Mouse (Mus musculus): ENCODE data around the gene Trit1.

The Trit1 gene

DNA sequence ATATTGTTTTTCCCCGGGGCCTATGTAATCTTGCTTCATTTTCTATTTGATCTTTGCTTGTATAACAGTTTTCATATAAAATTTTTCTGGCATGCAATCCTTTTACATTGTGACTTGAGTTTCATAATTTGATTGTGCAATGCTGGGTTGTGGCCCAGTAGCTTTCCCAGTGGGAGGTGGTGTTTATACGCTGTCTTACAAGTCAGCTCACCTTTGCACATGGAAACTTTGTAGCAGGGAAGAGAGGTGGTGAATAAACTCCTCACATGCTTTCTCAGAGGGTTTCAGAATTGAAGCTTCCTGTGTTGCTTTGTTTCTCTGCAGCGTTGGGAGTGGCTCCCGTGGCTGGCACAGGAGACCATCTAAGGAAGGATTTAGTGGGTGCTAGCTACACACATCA, 28.4 kb downstream of the Trit1 start:
- in situ Hi-C loops (cut with MboI, MseI) = no loop called here

DNA sequence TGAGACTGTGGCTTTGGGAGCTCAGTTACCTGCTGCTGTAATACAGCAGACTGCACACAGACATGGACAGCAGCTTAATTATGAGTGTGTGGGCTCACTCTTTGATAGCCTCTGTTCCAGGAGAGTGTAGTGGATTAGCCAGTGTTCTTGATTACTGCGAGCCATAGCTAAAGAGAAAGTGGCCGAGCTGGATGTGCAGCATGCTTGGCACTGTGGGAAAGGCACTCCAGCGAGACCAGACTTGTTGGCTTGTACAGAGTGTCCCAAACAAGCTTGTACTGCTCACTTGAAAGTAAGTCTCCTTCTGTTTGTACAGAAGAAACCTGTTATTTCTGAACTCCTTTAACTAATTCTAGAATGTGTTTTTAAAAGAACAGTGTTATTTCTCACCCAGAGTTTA, 29.9 kb downstream of the Trit1 start:
- in situ Hi-C loops (cut with MboI, MseI) = no loop called here

DNA sequence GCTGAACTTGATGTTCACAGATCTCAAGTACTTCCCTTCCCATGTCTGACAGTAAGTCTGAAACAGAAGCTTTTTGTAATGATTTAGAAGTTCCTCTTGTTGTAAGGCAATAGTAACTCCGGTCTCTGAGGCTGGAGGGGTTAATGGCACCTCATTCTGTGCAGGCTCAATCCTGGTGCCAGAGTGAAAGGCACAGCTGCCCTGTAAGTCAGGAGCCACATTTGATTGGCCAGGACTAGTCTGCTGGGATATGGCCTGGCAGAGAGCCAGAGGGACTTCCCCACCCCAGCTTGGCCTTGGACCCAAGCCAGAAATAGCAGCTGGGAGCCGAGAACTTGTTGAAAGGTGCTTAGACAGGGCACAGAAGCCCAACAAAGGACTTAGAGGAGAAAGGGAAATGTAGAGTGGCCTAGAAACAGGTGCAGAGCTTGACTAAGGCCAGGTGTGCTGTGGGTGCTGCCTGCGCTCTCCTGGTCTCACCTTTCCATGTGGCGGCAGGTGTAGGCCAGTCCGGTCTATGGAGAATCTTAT, 34.3 kb downstream of the Trit1 start:
- in situ Hi-C loops (cut with MboI, MseI) = no loop called here

DNA sequence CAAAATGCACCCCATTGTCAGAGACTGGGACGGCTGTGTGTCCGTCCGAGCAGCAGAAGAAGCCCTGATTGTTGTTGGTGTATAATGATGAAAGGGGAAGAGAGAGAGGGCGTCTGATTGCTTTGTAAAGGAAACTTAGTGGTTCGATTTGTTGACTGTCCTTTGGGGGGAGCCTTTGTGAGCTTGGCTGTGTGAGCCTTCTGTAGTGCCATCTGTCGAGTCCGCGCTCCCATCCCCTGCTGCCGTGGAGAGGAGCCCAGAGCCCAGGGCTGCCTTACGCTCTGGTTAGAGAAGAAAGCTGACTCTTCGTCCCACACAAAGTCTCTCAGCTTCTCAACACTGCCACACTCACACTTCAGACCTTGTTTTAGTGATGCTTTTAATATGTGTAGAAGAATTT, 36.8 kb downstream of the Trit1 start:
- in situ Hi-C loops (cut with MboI, MseI) = no loop called here

DNA sequence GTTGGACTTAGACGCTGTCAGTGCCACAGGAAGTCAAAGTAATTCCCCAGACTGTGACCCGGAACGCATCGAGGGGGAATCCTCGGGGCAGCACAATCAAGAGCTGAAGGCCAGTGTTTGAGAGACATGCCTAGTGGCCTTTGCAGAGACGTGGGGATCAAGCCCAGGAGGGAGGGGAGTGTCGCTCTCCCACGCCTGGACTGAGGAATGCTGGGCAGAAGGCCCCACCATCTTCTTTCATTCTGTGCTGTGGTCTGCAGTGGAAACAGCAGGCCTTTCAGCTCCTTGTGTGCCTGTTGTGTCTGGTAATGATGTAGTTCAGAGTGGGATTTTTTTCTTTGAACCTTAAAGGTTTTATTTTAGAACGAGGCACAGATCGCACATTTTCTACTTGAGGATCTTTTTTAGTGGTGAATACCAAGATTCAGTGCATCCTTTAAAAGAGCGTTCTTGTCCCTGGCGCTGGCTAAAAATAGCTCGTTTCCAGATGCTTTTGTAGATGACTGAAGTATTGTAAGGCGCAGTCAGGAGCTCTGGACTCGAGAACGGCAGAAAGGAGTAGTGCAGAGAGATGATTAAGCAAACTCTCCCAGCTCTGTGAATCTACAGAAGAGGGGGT, 37.9 kb downstream of the Trit1 start:
- in situ Hi-C loops (cut with MboI, MseI) = no loop called here

DNA sequence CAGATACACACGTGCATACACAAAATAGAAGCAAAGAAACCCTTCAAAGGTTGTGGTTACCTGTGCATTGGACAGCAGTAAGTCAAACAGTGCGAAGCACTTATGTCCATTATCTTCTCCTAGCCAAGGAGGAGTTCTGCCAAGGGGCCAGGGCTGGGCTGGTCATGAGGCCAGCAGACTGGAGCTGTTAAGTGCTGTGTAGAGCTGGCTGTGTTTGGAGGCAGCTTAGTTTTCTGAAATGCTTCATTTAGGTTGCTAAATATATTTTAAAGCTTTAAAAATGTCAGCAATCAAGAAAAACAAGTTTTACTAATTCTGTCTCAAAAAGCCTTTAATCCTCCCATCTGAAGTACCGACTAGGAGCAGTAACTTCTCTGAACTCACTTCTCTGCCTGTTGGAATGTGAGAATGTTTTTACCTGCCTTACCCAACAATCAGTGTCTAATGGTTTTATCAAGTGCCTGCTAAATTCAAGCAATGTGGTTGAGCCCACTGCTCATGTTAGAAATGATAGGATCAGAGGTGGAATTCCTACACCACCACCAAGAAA, 40.2 kb downstream of the Trit1 start:
- in situ Hi-C loops (cut with MboI, MseI) = no loop called here

DNA sequence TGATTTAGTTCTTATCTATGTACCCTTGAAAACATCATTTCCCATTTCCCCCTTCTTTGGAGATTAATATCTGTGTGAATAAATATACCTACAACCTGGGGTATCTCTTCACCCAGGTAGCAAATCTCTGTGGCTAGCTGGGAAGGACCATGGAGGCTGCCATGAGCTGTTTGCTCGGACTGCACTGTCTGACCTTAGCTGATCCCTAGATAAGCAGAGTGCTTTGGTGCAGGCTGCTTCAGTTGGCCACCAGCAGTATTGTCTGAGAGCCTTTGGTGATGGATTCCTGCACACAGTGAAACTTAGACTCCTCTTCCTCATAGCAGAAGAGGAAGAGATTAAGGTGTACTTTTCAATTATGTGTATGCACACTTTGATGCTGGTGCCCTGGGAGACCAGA, 41.6 kb downstream of the Trit1 start:
- in situ Hi-C loops (cut with MboI, MseI) = no loop called here

DNA sequence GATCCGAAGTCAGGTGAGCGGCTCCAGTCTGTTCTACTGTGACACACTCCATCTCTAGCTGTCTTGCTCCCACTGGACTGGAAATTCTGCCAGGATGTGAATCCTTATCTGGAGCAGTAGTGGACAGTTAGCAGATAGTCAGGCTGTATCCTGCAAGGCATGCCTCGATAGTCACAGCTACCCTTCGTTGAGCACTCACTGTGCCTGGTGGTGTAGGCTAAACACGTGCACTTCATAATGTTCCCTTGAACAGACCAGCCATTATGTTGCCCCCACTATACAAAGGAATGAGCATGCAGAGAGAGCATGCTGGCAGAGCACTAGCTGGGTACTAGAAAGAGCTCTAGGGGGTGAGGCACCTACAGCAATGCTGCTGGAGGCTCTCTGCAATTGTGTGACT, 45.3 kb downstream of the Trit1 start:
- in situ Hi-C loops (cut with MboI, MseI) = no loop called here

DNA sequence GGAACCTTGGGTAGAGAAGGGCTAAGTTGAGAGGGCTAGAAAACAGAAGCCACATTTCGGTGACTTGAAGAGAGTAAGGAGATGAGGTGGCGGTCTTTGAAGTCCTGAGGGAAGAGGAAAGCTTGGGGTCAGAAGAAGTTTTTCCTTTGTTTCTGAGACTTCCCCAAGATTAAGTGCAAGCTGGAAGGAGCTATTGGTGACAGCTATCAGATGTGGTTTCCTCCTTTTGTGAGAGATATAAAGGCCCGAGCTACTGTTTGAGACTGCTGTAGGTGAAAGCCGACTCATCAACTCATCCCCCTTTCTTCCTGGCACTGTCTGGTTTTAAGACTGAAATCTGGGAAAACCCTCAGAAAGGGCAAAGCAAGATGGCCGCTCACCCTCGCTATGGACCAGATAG, 52.2 kb downstream of the Trit1 start:
- in situ Hi-C loops (cut with MboI, MseI) = no loop called here

DNA sequence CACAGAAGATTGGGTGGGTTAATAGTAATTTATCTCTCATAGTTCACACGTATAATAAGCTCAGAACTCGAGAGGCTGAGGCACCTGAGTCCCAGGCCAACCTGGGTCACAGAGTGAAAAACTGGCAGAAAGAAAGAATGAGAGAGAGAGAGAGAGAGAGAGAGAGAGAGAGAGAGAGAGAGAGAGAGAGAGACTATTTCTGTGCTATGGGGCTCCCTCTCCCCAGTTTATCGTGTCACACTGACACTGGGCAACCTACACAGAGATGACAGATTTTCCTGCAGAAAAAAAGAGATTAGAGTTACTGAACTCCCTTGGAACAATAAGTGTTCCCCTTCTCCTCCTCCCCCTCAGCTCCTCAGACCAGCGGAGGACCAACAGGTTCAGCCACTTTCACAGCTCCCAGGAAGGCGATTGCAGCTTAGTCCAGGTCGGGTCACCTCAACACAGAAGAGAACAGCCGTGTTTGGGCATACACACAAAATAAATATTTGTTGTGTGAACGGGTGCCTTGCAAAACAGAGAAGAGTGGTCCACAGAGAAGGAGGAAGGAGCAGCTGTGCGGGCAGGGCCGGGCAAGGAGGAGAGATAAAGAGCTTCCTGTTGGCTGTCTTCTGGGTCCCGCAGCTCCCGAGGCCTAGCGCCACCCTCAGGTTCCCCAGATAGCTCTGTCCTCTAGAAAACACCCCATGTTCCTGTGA, 55.0 kb downstream of the Trit1 start:
- in situ Hi-C loops (cut with MboI, MseI) = no loop called here

DNA sequence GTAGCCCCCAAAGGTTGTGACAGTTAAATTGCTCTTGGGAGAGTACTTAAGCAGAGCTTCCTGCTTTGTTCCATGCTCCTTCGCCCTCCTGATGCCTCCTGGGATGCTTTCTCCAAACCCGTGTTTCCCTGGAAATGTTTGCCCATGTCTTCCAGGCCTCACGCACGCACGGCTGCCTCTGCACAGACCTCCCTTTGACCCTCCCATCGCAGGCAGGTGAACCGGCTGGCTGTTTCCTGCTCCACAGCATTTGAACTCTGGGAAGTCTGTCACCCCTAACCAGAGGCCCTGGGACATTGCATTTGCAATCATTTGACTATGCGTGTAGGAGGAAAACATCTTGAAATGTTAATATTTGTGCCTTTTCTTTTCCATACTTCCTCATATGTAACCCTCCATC, 60.5 kb downstream of the Trit1 start:
- in situ Hi-C loops (cut with MboI, MseI) = loop anchor here (25.0 kb wide), 1 partner anchor 1865 kb away; the partner anchor contains the start of gene Rlf

DNA sequence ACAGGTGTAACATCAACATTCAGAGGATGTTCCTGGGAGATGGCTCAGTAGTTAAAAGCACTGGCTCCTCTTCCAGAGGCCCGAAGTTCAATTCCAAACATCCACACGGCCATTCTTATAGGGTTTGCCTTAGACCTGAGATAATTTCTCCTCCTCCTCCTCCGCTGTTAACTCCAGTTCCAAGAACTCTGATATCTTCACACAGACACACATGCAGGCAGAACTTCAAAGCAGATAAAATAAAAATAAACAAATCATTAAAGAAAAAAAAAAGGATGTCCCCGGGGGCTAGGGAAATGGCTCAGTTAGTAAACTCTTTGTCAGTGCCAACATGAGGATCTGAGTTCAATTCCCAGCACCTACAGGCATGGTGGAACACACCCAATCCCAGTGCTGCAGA, 61.8 kb downstream of the Trit1 start:
- in situ Hi-C loops (cut with MboI, MseI) = loop anchor here (25.0 kb wide), 1 partner anchor 1866 kb away; the partner anchor contains the start of gene Rlf

DNA sequence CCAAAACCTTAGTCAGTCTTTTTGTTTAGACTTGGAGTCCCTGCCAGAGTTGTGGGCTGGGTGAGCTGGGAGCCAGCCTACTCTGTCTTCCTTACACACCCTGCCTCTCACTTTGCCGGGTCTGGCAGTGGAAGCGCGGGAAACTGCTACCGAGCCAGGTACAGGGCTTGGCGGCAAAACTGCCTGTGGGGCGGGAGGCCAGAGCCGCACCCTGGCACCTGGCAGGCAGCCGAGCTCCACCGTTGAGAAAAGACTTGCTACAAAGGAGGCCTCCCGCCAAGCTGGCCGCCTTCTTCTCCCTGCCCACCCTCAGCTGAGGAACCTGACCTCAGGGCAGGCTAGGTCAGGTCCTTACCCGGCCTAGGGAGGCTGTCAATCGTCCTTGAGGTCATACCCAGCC, 64.4 kb downstream of the Trit1 start:
- in situ Hi-C loops (cut with MboI, MseI) = loop anchor here (5.0 to 25.0 kb wide), 4 partner anchors 78 to 1868 kb away; partner anchors contain the start of gene Rlf

DNA sequence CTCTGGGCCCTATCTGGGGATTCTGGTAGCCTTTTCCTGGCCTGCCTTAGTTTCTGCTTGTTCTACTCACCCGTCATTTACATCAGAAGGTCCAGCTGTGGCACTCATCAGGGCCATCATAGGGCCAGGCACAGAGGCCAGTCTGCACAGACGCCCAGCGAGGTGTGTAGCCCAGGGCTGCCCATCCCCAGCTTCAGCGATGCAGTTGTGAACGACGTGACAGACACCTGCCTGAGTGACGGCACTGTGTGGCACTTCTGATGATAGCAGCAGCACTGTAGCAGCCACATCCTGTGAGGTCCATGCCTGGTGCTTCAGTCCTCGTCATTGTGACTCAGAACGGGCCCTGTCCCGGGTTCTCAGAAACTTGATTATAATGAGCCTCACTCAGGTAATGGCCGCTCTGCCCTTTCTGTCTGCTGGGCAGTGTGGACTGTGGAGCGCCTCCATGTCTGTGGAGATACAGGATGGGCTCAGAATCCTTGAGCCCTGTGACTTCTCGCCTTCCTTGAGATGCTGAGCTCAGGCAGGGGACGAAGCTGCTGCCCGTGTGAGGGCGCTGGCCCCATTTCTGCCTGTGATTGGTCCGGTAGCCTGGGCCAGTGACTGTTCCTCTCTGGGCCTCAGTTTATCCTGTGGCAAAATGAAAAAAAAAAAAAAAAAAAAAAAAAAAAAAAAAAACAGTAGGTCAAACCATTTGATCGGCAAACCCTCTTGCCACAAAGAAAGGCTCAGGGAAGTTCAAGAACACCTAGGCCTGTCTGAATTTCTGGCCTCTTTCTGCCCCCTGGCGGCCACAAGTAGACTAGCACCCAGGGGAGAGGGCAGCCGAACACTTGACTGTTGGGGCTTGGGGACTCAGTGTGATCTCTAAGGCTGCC, 66.1 kb downstream of the Trit1 start:
- in situ Hi-C loops (cut with MboI, MseI) = loop anchor here (5.0 to 25.0 kb wide), 4 partner anchors 80 to 1870 kb away; partner anchors contain the start of gene Rlf

DNA sequence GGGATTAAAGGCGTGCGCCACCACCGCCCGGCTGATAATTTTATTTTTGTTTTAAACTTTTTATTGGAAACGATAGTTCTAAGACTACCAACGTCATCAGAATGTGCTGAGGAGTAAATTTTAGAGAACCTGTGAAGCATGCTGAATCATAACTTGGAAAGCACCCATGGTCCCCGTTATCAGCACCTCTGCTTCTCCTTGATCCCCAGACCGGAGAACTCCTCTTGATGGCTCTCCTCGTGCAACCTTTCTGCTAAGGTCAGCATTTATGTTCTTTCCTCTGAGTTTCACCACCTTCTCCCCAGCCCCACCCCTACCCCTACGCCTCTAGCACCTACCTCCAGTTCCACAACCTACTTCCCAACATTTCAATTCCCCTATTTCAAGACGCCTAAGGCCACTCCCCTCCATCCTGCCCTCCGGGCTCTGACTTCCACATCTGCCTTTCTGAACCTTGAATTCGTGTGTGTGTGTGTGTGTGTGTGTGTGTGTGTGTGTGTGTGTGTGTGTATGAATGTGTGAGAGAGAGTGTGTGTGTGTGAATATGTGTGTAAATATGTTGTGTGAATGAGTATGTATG, 67.0 kb downstream of the Trit1 start:
- in situ Hi-C loops (cut with MboI, MseI) = loop anchor here (5.0 to 25.0 kb wide), 4 partner anchors 81 to 1871 kb away; partner anchors contain the start of gene Rlf

DNA sequence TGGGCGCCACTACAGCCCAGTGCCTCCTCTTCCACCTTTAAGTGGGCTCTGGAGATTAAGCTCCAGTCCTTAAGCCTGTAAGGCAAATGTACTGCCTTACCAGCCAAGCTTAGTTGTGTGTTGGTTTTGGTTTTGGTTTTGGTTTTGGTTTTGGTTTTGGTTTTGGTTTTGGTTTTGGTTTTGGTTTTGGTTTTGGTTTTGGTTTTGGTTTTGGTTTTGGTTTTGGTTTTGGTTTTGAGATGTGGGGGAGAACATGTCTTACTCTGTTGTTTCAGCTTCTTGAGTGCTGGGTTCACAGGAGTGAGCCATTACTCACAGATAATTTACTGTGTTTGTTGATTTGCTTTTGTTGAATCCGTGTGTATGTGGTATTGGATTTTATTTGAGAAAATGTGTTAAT, 68.9 kb downstream of the Trit1 start:
- in situ Hi-C loops (cut with MboI, MseI) = loop anchor here (10.0 to 25.0 kb wide), 2 partner anchors 280 to 1873 kb away; partner anchors contain the start of gene Rlf

DNA sequence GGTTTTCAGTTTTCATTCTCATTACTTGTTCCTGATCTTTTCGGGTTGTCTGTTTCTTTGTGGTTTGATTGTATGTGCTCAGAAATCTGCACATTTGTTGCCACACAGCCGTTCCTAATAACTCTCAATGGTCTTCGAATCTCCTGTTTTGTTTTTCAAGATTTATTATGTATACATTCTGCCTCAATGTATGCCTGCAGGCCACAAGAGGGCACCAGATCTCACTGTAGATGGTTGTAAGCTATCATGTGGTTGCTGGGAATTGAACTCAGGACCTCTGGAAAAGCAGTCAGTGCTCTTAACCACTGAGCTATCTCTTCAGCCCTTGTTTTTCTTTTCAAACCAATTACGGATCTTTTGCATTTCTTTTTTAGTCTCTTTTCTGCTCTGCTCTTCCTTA, 70.0 kb downstream of the Trit1 start:
- in situ Hi-C loops (cut with MboI, MseI) = loop anchor here (10.0 to 25.0 kb wide), 2 partner anchors 282 to 1874 kb away; partner anchors contain the start of gene Rlf

DNA sequence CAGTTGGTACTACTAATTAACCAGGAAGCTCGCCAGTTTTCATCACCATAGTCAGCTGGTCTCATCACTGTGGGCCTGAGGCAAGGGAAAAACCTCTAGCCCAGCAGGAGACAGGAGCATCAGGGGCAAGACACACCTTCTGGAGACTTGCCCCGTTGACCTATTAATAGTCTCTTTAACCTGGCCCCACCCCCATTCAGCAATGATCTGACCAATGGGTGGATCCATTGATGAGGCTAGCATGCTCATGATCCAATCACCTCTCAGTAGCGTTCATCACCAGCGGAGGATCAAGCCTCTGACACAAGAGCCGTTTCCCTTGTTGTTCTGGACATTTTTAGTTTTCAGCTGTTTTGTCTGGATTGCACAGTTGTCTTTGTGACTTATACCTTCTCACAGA, 76.2 kb downstream of the Trit1 start:
- in situ Hi-C loops (cut with MboI, MseI) = loop anchor here (25.0 kb wide), 1 partner anchor 1880 kb away; the partner anchor contains the start of gene Rlf

DNA sequence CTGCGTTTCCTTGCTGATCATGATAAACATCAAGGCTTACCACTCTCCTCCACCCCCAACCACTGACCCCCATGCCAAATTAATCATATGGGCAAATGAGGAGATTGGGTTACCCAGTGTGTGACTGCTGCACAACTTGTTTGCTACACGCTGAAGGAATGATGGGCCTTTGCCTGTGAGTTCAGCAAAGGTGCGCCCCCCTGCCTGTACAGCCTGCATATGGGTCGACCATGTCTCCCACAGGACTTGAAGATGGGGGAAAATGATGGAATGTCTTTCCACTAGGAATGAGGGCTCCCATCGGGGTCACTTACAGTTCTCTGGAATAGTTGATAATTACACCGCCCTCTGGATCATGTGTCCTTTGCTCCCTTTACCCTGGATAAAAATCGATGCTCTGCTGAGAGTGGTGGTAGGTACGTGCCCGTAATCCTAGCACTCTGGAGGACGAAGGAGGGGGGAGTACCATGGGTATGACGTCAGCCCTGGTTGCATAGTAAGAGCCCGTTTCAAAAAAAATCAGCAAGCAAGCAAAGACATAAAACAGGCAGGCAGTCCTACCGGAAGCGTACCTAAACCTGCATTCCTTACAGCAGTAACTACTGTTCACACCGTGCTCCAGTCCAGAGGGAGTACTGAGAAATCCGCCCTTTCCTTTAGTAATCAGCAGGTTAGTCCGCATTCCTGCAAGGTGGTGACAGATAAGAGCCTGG, 76.8 kb downstream of the Trit1 start:
- in situ Hi-C loops (cut with MboI, MseI) = loop anchor here (25.0 kb wide), 1 partner anchor 1881 kb away; the partner anchor contains the start of gene Rlf

DNA sequence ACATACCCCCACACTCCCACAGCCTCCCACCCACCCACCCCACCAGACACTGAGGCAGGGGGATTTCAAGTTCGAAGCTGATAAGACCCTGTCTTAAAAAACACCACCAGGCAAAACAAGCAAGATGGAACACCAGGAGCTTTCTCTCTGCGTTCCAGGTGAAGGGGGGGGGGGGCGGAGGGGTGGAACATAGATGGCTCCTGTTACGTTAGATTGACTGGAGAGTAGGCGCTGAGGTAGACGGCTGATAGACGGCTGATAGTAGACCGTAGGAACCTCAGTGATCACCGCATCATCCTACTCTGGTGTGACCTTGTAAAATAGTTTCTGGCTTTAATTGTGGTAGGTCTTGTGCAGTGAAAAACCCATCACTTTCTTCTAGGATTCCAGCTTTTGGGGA, 77.5 kb downstream of the Trit1 start:
- in situ Hi-C loops (cut with MboI, MseI) = loop anchor here (25.0 kb wide), 1 partner anchor 1882 kb away; the partner anchor contains the start of gene Rlf

Data from T-helper 1 cell (primary cell).